Mouse (Mus musculus): ENCODE measurements around the gene Egfl7. TPM values are rescaled to one million over a fixed set of nuclear protein-coding genes. Genes with fewer than 3 reads are reported as not detected.

Gene Egfl7
- polyA plus RNA-seq, 1 experiment from 2014 or later = 54.4 TPM

GRCm38 (mm10) chr2:26556535-26556993, 23.2 kb upstream of the Egfl7 start:
- Histone ChIP-seq H3K4me2 (replicated peaks; ENCODE audit: low read depth) (no peak overlapping the region), H3K4me3 (ENCODE audit: low read depth, low read length) (no peak overlapping the region), H3K9me3 (ENCODE audit: control insufficient read depth) (no peaks in the 10 kb centered on the region), H3K27me3 (replicated peaks; ENCODE audit: control insufficient read depth, insufficient read depth, low read length) (peaks cover 26% of the 10 kb centered on the region; the same call in 1 of the 2 replicates), H3K36me3 (ENCODE audit: control insufficient read depth, insufficient read depth) (no peaks in the 10 kb centered on the region), H3K9ac (ENCODE audit: low read depth, low read length) (no peak overlapping the region), H3K4me1 (replicated peaks; ENCODE audit: control insufficient read depth, insufficient read depth, low read length) (no peaks in the 10 kb centered on the region), H3K27ac (ENCODE audit: low read depth, low read length) (no peak overlapping the region)
- TF ChIP-seq CTCF (IDR thresholded peaks at IDR 0.05; ENCODE audit: low read depth) = no peak
- no peak for ATAC-seq
- 20% methylated on average over 4 of the region's 4 CpGs for WGBS

- Histone ChIP-seq H3K27me3 (replicated peaks; ENCODE audit: control insufficient read depth, insufficient read depth, low read length) (peaks cover 12% of the 10 kb centered on the region; the same call in 1 of the 2 replicates), H3K4me3 (ENCODE audit: low read depth, low read length) (no peak overlapping the region), H3K36me3 (ENCODE audit: control insufficient read depth, insufficient read depth) (no peaks in the 10 kb centered on the region), H3K9me3 (ENCODE audit: control insufficient read depth) (no peaks in the 10 kb centered on the region), H3K9ac (ENCODE audit: low read depth, low read length) (no peak overlapping the region), H3K4me1 (replicated peaks; ENCODE audit: control insufficient read depth, insufficient read depth, low read length) (no peaks in the 10 kb centered on the region), H3K4me2 (replicated peaks; ENCODE audit: low read depth) (no peak overlapping the region), H3K27ac (ENCODE audit: low read depth, low read length) (no peak overlapping the region)
- no peak; the same call in 1 of the 2 replicates for ATAC-seq
- no peak for TF ChIP-seq CTCF (IDR thresholded peaks at IDR 0.05; ENCODE audit: low read depth)
- 73% methylated on average over 5 of the region's 5 CpGs for WGBS
These were observed 19.3 kb upstream of the Egfl7 start for GRCm38 (mm10) chr2:26560506-26560905.

- peak; percentile 99 for TF ChIP-seq CTCF (IDR thresholded peaks at IDR 0.05; ENCODE audit: low read depth)
- no peak overlapping the region for H3K9ac ChIP-seq (ENCODE audit: low read depth, low read length)
- 45% methylated on average over 6 of the region's 6 CpGs for WGBS
- H3K36me3 ChIP-seq (ENCODE audit: control insufficient read depth, insufficient read depth) = no peaks in the 10 kb centered on the region
- H3K27me3 ChIP-seq (replicated peaks; ENCODE audit: control insufficient read depth, insufficient read depth, low read length) = peaks cover 12% of the 10 kb centered on the region; the same call in 1 of the 2 replicates
- no peaks in the 10 kb centered on the region for H3K9me3 ChIP-seq (ENCODE audit: control insufficient read depth)
- H3K4me2 ChIP-seq (replicated peaks; ENCODE audit: low read depth) = no peak overlapping the region
- peak; percentile 64 for ATAC-seq
- no peaks in the 10 kb centered on the region for H3K4me1 ChIP-seq (replicated peaks; ENCODE audit: control insufficient read depth, insufficient read depth, low read length)
- no peak overlapping the region for H3K27ac ChIP-seq (ENCODE audit: low read depth, low read length)
- H3K4me3 ChIP-seq (ENCODE audit: low read depth, low read length) = no peak overlapping the region
These were observed 18.3 kb upstream of the Egfl7 start for GRCm38 (mm10) chr2:26561351-26562016.

GRCm38 (mm10) chr2:26566221-26566620, 13.6 kb upstream of the Egfl7 start:
- ATAC-seq = no peak; the same call in 1 of the 2 replicates
- no peak overlapping the region for H3K4me2 ChIP-seq (replicated peaks; ENCODE audit: low read depth)
- H3K27me3 ChIP-seq (replicated peaks; ENCODE audit: control insufficient read depth, insufficient read depth, low read length) = no peaks in the 10 kb centered on the region
- no peaks in the 10 kb centered on the region for H3K36me3 ChIP-seq (ENCODE audit: control insufficient read depth, insufficient read depth)
- no peaks in the 10 kb centered on the region for H3K9me3 ChIP-seq (ENCODE audit: control insufficient read depth)
- 13% methylated on average over 4 of the region's 4 CpGs for WGBS
- H3K9ac ChIP-seq (ENCODE audit: low read depth, low read length) = no peak overlapping the region
- H3K4me3 ChIP-seq (ENCODE audit: low read depth, low read length) = no peak overlapping the region
- peak; percentile 83 for TF ChIP-seq CTCF (IDR thresholded peaks at IDR 0.05; ENCODE audit: low read depth)
- H3K27ac ChIP-seq (ENCODE audit: low read depth, low read length) = no peak overlapping the region
- H3K4me1 ChIP-seq (replicated peaks; ENCODE audit: control insufficient read depth, insufficient read depth, low read length) = no peaks in the 10 kb centered on the region

GRCm38 (mm10) chr2:26570034-26570433, 9.8 kb upstream of the Egfl7 start:
- Histone ChIP-seq H3K36me3 (ENCODE audit: control insufficient read depth, insufficient read depth) (no peaks in the 10 kb centered on the region), H3K9me3 (ENCODE audit: control insufficient read depth) (no peaks in the 10 kb centered on the region), H3K9ac (ENCODE audit: low read depth, low read length) (no peak overlapping the region), H3K4me3 (ENCODE audit: low read depth, low read length) (no peak overlapping the region), H3K27ac (ENCODE audit: low read depth, low read length) (no peak overlapping the region), H3K27me3 (replicated peaks; ENCODE audit: control insufficient read depth, insufficient read depth, low read length) (no peaks in the 10 kb centered on the region), H3K4me2 (replicated peaks; ENCODE audit: low read depth) (no peak overlapping the region), H3K4me1 (replicated peaks; ENCODE audit: control insufficient read depth, insufficient read depth, low read length) (no peaks in the 10 kb centered on the region)
- ATAC-seq = 0 out of 2 replicates have a peak, but pooled peaks have one; percentile 12
- 17% methylated on average over 3 of the region's 3 CpGs for WGBS
- peak; percentile 84 for TF ChIP-seq CTCF (IDR thresholded peaks at IDR 0.05; ENCODE audit: low read depth)

- H3K9ac ChIP-seq (ENCODE audit: low read depth, low read length) = no peak overlapping the region
- no peaks in the 10 kb centered on the region for H3K27me3 ChIP-seq (replicated peaks; ENCODE audit: control insufficient read depth, insufficient read depth, low read length)
- TF ChIP-seq CTCF (IDR thresholded peaks at IDR 0.05; ENCODE audit: low read depth) = peak; percentile 31
- H3K4me2 ChIP-seq (replicated peaks; ENCODE audit: low read depth) = no peak overlapping the region
- H3K27ac ChIP-seq (ENCODE audit: low read depth, low read length) = peak overlapping the region; percentile 36; the same call in 1 of the 2 replicates
- H3K36me3 ChIP-seq (ENCODE audit: control insufficient read depth, insufficient read depth) = no peaks in the 10 kb centered on the region
- WGBS = 52% methylated on average over 9 of the region's 9 CpGs
- no peaks in the 10 kb centered on the region for H3K9me3 ChIP-seq (ENCODE audit: control insufficient read depth)
- no peak overlapping the region for H3K4me3 ChIP-seq (ENCODE audit: low read depth, low read length)
- no peaks in the 10 kb centered on the region for H3K4me1 ChIP-seq (replicated peaks; ENCODE audit: control insufficient read depth, insufficient read depth, low read length)
- no peak for ATAC-seq
These were observed 8.4 kb upstream of the Egfl7 start for GRCm38 (mm10) chr2:26571400-26571799.
